33 mouse cellular contexts compared by ENCODE assay signal in the genomic region with DNA sequence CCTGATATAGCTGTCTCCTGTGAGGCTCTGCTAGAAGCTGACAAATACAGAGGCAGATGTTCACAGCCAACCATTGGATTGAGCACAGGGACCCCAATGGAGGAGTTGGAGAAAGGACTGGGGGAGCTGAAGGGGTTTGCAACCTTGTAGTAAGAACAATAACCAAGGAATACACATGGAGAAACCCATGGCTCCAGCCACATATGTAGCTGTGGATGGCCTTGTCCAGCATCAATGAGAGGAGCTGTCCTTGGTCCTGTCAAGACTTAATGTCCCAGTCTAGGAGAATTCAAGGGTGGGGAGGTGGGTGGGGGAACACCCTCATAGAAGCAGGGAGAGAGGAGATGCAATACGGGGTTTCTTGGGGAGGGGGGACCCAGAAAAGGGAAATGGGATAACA. TPM values are rescaled to one million over a fixed set of nuclear protein-coding genes. Genes with fewer than 3 reads are reported as not detected.
DNase-seq lines count a peak whose midpoint lies in the region; ATAC-seq and TF ChIP-seq lines count a peak whose summit lies in the region.
"Had no signal": no experiment of that assay in that cellular context is flagged by ENCODE, and none has a peak within 500 bp of the region (broad histone marks: within the 10 kb centered on the region; RNA-seq: fewer than 3 reads in every experiment).

No protein-coding gene starts in this region.

- TF ChIP-seq POLR2A in limb, embryonic 14.5 days (IDR thresholded peaks at IDR 0.05; ENCODE audit: borderline replicate concordance, extremely low read depth, insufficient read depth, insufficient read length): no peak

- no peaks in the 10 kb centered on the region for H3K36me3 ChIP-seq in hindbrain, embryonic 11.5 days (ENCODE audit: control insufficient read depth, insufficient read depth, low read length)
- no peaks in the 10 kb centered on the region for H3K36me3 ChIP-seq in hindbrain, embryonic 13.5 days
- H3K36me3 ChIP-seq in limb, embryonic 14.5 days (ENCODE audit: control insufficient read depth, insufficient read depth, low read length): no peaks in the 10 kb centered on the region
- H3K36me3 ChIP-seq: embryonic facial prominence, embryonic 12.5 days; hindbrain, embryonic 12.5 days; kidney, embryonic 15.5 days; midbrain, embryonic 13.5 days; neural tube, embryonic 12.5 days; stomach, embryonic 15.5 days had no signal

- 88% methylated on average over 1 of the region's 1 CpGs for WGBS in hindbrain, embryonic 11.5 days
- 83% methylated on average over 1 of the region's 1 CpGs for WGBS in hindbrain, embryonic 13.5 days
- WGBS in limb, embryonic 14.5 days: 82% methylated on average over 1 of the region's 1 CpGs

- H3K9me3 ChIP-seq in hindbrain, embryonic 11.5 days (ENCODE audit: control insufficient read depth, low read length): no peaks in the 10 kb centered on the region
- no peaks in the 10 kb centered on the region for H3K9me3 ChIP-seq in hindbrain, embryonic 13.5 days
- H3K9me3 ChIP-seq in limb, embryonic 14.5 days (ENCODE audit: control insufficient read depth, low read length): no peaks in the 10 kb centered on the region
- H3K9me3 ChIP-seq: embryonic facial prominence, embryonic 12.5 days; forebrain, embryonic 13.5 days; hindbrain, embryonic 12.5 days; kidney, embryonic 15.5 days; midbrain, embryonic 13.5 days; neural tube, embryonic 12.5 days; stomach, embryonic 15.5 days had no signal

- H3K27ac ChIP-seq in hindbrain, embryonic 11.5 days (ENCODE audit: low read depth, low read length): no peak overlapping the region
- no peak overlapping the region for H3K27ac ChIP-seq in hindbrain, embryonic 13.5 days
- no peak overlapping the region for H3K27ac ChIP-seq in limb, embryonic 14.5 days (replicated peaks; ENCODE audit: low read depth, low read length)
- H3K27ac ChIP-seq: embryonic facial prominence, embryonic 12.5 days; forebrain, embryonic 13.5 days; hindbrain, embryonic 12.5 days; kidney, embryonic 15.5 days; left cerebral cortex, adult 2 months; midbrain, embryonic 13.5 days; neural tube, embryonic 12.5 days; stomach, embryonic 15.5 days had no signal

- DNase-seq in hindbrain, embryonic 11.5 days (ENCODE audit: low spot score): peak; percentile 2
- DNase-seq in A20 (ENCODE audit: low read depth, low spot score): peak; percentile 24
- DNase-seq in NIH3T3 (ENCODE audit: low read depth): peak; percentile 4
- DNase-seq in limb, embryonic 14.5 days (ENCODE audit: low spot score): peak; percentile 25
- no peak for DNase-seq in gastrocnemius, adult 18-20 months (ENCODE audit: low spot score)
- DNase-seq: adrenal gland, postnatal 10 days; cerebellum, adult 2 months; cerebellum, postnatal 25 days; kidney, adult 11 months; layer of hippocampus, adult 9-11 months; thymus, postnatal 25 days had no signal

- no peaks in the 10 kb centered on the region for H3K4me1 ChIP-seq in hindbrain, embryonic 11.5 days (replicated peaks; ENCODE audit: control insufficient read depth, insufficient read depth, low read length)
- no peaks in the 10 kb centered on the region for H3K4me1 ChIP-seq in hindbrain, embryonic 13.5 days (replicated peaks)
- no peaks in the 10 kb centered on the region for H3K4me1 ChIP-seq in limb, embryonic 14.5 days (ENCODE audit: control insufficient read depth, insufficient read depth, low read length)
- H3K4me1 ChIP-seq: embryonic facial prominence, embryonic 12.5 days; forebrain, embryonic 13.5 days; hindbrain, embryonic 12.5 days; kidney, embryonic 15.5 days; midbrain, embryonic 13.5 days; neural tube, embryonic 12.5 days; stomach, embryonic 15.5 days had no signal

- H3K27me3 ChIP-seq in hindbrain, embryonic 11.5 days (ENCODE audit: control insufficient read depth, insufficient read depth, low read length): no peaks in the 10 kb centered on the region
- no peaks in the 10 kb centered on the region for H3K27me3 ChIP-seq in hindbrain, embryonic 13.5 days
- no peaks in the 10 kb centered on the region for H3K27me3 ChIP-seq in limb, embryonic 14.5 days (ENCODE audit: control insufficient read depth, insufficient read depth, low read length)
- H3K27me3 ChIP-seq: embryonic facial prominence, embryonic 12.5 days; forebrain, embryonic 13.5 days; hindbrain, embryonic 12.5 days; kidney, embryonic 15.5 days; midbrain, embryonic 13.5 days; neural tube, embryonic 12.5 days; Patski; stomach, embryonic 15.5 days had no signal

- no peak overlapping the region for H3K4me3 ChIP-seq in hindbrain, embryonic 11.5 days (ENCODE audit: low read depth, low read length)
- no peak overlapping the region for H3K4me3 ChIP-seq in hindbrain, embryonic 13.5 days
- no peak overlapping the region for H3K4me3 ChIP-seq in limb, embryonic 14.5 days (replicated peaks; ENCODE audit: low read length)
- H3K4me3 ChIP-seq: embryonic facial prominence, embryonic 12.5 days; erythroblast, embryonic 14.5 days; forebrain, embryonic 13.5 days; hindbrain, embryonic 12.5 days; kidney, embryonic 15.5 days; left cerebral cortex, adult 2 months; midbrain, embryonic 13.5 days; neural tube, embryonic 12.5 days; stomach, embryonic 15.5 days had no signal

- ATAC-seq in hindbrain, embryonic 11.5 days (ENCODE audit: low FRiP score): no peak
- ATAC-seq in hindbrain, embryonic 13.5 days (ENCODE audit: low FRiP score): no peak
- no peak for ATAC-seq in limb, embryonic 14.5 days (ENCODE audit: low FRiP score, low read depth)
- no peak for ATAC-seq in erythroblast, adult 5-6 weeks (replicated peaks; ENCODE audit: low FRiP score, poor library complexity, severe bottlenecking)
- ATAC-seq: activated CD4-positive, CD25-positive, alpha-beta regulatory T cell, adult 4 months; forebrain, embryonic 13.5 days; lung, postnatal 0 days; midbrain, embryonic 13.5 days; Patski had no signal

- no peak overlapping the region for H3K4me2 ChIP-seq in hindbrain, embryonic 11.5 days (replicated peaks; ENCODE audit: low read depth, low read length)
- H3K4me2 ChIP-seq in hindbrain, embryonic 13.5 days: no peak overlapping the region
- no peak overlapping the region for H3K4me2 ChIP-seq in limb, embryonic 14.5 days (replicated peaks; ENCODE audit: low read depth, low read length, severe bottlenecking)
- H3K4me2 ChIP-seq: embryonic facial prominence, embryonic 12.5 days; forebrain, embryonic 13.5 days; heart, embryonic 11.5 days; hindbrain, embryonic 12.5 days; kidney, embryonic 15.5 days; midbrain, embryonic 13.5 days; neural tube, embryonic 12.5 days; stomach, embryonic 15.5 days had no signal

- H3K9ac ChIP-seq in hindbrain, embryonic 11.5 days (ENCODE audit: low read depth, low read length): no peak overlapping the region
- no peak overlapping the region for H3K9ac ChIP-seq in hindbrain, embryonic 13.5 days
- no peak overlapping the region for H3K9ac ChIP-seq in limb, embryonic 14.5 days (ENCODE audit: low read depth, low read length, severe bottlenecking)
- H3K9ac ChIP-seq: embryonic facial prominence, embryonic 12.5 days; forebrain, embryonic 13.5 days; hindbrain, embryonic 12.5 days; kidney, embryonic 15.5 days; midbrain, embryonic 13.5 days; neural tube, embryonic 12.5 days; stomach, embryonic 15.5 days had no signal

RNA-seq across cellular contexts. Expression of a gene that starts 17.8 kb away (rescaled TPM):
- 0.77 and 0.96 TPM in 2 replicates for polyA plus RNA-seq in hindbrain, embryonic 11.5 days (2014; fragmentation: Nextera tagmentation; extraction: Ambion mirVana)
- 0.62 and 0.95 TPM in 2 replicates for polyA plus RNA-seq in hindbrain, embryonic 13.5 days (2015; fragmentation: Nextera tagmentation; extraction: Ambion mirVana)
- not detected in 2 replicates for polyA plus RNA-seq in limb, embryonic 14.5 days (2012; rRNA removed)
- polyA plus RNA-seq in limb, embryonic 14.5 days (2014; fragmentation: Nextera tagmentation; extraction: Ambion mirVana): not detected in 2 replicates
- not detected in 2 replicates for total RNA-seq in erythroblast, adult 5-6 weeks (2015; ENCODE audit: low replicate concordance)
- not detected in 2 replicates for total RNA-seq in erythroblast, adult 5-6 weeks (2017; ENCODE audit: low replicate concordance)
- not detected for total RNA-seq in gastrocnemius, adult 18-20 months (2021)
- total RNA-seq: adrenal gland, postnatal 10 days; gastrocnemius, adult 8-10 months; granulocyte monocyte progenitor cell, adult 5-6 weeks; liver, adult 2 months had no signal
- polyA plus RNA-seq: activated CD4-positive, CD25-positive, alpha-beta regulatory T cell, adult 4 months; C2C12; embryonic facial prominence, embryonic 12.5 days; erythroblast, embryonic 14.5 days; heart, embryonic 11.5 days; heart, postnatal 0 days; kidney, embryonic 15.5 days; large intestine, adult 2 months; liver, adult 2 months; liver, embryonic 16.5 days; neural tube, embryonic 12.5 days; Patski had no signal
